Mouse (Mus musculus): Measurements from ENCODE around the gene Fam217b. TPM values are rescaled to one million over a fixed set of nuclear protein-coding genes. Genes with fewer than 3 reads are reported as not detected.

Gene Fam217b
- polyA plus RNA-seq, 1 experiment, result 11.4 TPM

DNA sequence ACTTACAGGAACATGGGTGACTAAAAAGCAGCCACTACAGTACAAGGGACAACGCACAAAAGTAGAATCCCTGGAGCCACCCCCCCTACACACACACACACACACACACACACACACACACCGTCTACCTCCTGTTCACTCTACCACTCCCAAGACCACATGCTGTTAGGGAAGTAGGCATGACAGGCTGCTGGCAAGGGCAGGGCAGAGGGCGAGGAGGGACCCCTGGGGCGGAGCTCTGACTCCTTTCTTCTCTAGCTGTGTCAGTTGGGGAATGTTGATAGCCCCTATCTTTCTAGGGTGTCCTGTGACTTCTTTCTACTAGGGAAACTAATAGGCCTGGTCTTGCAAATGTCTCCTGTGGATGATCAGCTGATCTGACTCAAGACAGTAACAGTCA lies 2.6 kb downstream of the Fam217b start:
- Histone ChIP-seq H3K4me1 (ENCODE audit: control insufficient read depth, insufficient read depth, low read length) (peaks cover 9% of the 10 kb centered on the region), H3K4me3 (ENCODE audit: insufficient read depth, low read length) (no peak overlapping the region), H3K27ac (ENCODE audit: insufficient read depth, low read length) (no peak overlapping the region)
- TF ChIP-seq CTCF (IDR thresholded peaks at IDR 0.05; ENCODE audit: borderline replicate concordance, insufficient read depth, low read length) (no peak), POLR2A (IDR thresholded peaks at IDR 0.05; ENCODE audit: low read depth, low read length) (no peak)

GRCm38 (mm10) chr2:178420576-178420975 lies 6.3 kb downstream of the Fam217b start:
- no peak overlapping the region for H3K27ac ChIP-seq (ENCODE audit: insufficient read depth, low read length)
- TF ChIP-seq POLR2A (IDR thresholded peaks at IDR 0.05; ENCODE audit: low read depth, low read length), result no peak
- no peak for TF ChIP-seq CTCF (IDR thresholded peaks at IDR 0.05; ENCODE audit: borderline replicate concordance, insufficient read depth, low read length)
- no peak overlapping the region for H3K4me3 ChIP-seq (ENCODE audit: insufficient read depth, low read length)
- H3K4me1 ChIP-seq (ENCODE audit: control insufficient read depth, insufficient read depth, low read length), result peaks cover 10% of the 10 kb centered on the region

DNA sequence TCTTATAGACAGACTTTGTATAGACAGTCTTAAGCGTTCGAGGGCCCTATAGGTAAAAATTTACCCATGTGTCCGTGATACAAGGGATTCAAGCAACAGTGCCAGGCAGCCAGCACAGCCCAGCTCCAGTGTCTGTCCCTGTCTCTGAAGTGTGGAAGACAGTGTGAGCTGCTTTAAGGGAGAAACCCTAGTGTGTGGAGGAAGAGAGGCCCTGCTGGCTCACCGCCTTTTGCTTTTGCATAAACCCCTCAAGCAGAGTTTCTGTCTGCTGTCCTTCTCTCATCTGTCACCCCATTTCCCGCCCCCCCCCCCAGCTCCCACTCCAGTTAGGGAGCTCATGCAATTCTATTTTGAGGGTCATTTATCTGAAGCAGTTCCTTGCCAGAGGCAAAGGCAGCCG lies 7.3 kb downstream of the Fam217b start:
- H3K4me3 ChIP-seq (ENCODE audit: insufficient read depth, low read length), result no peak overlapping the region
- peak overlapping the region; percentile 70 for H3K27ac ChIP-seq (ENCODE audit: insufficient read depth, low read length)
- no peak for TF ChIP-seq POLR2A (IDR thresholded peaks at IDR 0.05; ENCODE audit: low read depth, low read length)
- no peak for TF ChIP-seq CTCF (IDR thresholded peaks at IDR 0.05; ENCODE audit: borderline replicate concordance, insufficient read depth, low read length)
- peaks cover 10% of the 10 kb centered on the region for H3K4me1 ChIP-seq (ENCODE audit: control insufficient read depth, insufficient read depth, low read length)

GRCm38 (mm10) chr2:178422186-178422585 lies 7.9 kb downstream of the Fam217b start:
- Histone ChIP-seq H3K4me3 (ENCODE audit: insufficient read depth, low read length) (no peak overlapping the region), H3K27ac (ENCODE audit: insufficient read depth, low read length) (peak overlapping the region; percentile 70), H3K4me1 (ENCODE audit: control insufficient read depth, insufficient read depth, low read length) (peaks cover 10% of the 10 kb centered on the region)
- TF ChIP-seq POLR2A (IDR thresholded peaks at IDR 0.05; ENCODE audit: low read depth, low read length), result no peak
- no peak for TF ChIP-seq CTCF (IDR thresholded peaks at IDR 0.05; ENCODE audit: borderline replicate concordance, insufficient read depth, low read length)

DNA sequence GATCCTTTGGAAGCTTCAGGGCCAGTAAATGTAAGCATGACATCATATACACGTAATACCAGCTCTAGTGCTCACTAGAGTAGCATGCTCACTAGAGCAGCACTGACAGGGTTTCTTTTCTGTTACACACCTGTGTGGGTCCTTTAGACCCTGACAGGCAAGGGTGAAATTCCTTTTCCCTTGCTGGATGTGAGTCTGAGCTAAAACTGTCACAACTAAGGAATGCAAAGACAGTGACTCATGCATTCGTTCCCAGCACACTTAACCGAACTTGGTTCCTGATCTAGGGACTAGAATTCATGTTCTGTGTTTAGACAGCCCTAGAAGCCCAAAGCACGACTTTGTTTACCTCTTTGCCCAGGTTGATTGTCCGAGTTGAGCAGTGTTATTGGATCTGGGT lies 8.9 kb downstream of the Fam217b start:
- Histone ChIP-seq H3K4me1 (ENCODE audit: control insufficient read depth, insufficient read depth, low read length) (peaks cover 10% of the 10 kb centered on the region), H3K27ac (ENCODE audit: insufficient read depth, low read length) (peak overlapping the region; percentile 83), H3K4me3 (ENCODE audit: insufficient read depth, low read length) (no peak overlapping the region)
- TF ChIP-seq CTCF (IDR thresholded peaks at IDR 0.05; ENCODE audit: borderline replicate concordance, insufficient read depth, low read length), result no peak
- no peak for TF ChIP-seq POLR2A (IDR thresholded peaks at IDR 0.05; ENCODE audit: low read depth, low read length)

DNA sequence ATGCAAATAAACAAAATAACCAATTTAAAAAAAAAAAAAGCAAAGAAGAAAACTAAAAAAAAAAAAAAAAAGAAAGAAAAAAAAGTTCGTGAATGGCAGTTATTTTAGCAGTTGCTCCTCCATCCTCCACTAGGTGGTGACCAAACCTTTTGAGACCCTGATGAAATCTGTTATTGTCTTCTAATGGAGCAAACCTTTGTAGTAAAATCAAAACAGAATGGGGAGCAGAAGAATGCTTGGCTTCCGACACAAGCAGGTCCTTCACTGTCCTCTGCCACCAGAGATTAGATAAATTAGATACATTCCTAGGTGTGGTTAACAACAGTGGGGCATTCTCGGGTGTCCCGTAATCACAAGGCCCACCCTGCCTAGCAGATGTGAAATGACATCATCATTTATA lies 11.9 kb downstream of the Fam217b start:
- Histone ChIP-seq H3K4me3 (ENCODE audit: insufficient read depth, low read length) (no peak overlapping the region), H3K27ac (ENCODE audit: insufficient read depth, low read length) (no peak overlapping the region), H3K4me1 (ENCODE audit: control insufficient read depth, insufficient read depth, low read length) (peaks cover 10% of the 10 kb centered on the region)
- no peak for TF ChIP-seq POLR2A (IDR thresholded peaks at IDR 0.05; ENCODE audit: low read depth, low read length)
- TF ChIP-seq CTCF (IDR thresholded peaks at IDR 0.05; ENCODE audit: borderline replicate concordance, insufficient read depth, low read length), result no peak

GRCm38 (mm10) chr2:178427181-178427580 lies 12.9 kb downstream of the Fam217b start:
- H3K4me3 ChIP-seq (ENCODE audit: insufficient read depth, low read length), result no peak overlapping the region

DNA sequence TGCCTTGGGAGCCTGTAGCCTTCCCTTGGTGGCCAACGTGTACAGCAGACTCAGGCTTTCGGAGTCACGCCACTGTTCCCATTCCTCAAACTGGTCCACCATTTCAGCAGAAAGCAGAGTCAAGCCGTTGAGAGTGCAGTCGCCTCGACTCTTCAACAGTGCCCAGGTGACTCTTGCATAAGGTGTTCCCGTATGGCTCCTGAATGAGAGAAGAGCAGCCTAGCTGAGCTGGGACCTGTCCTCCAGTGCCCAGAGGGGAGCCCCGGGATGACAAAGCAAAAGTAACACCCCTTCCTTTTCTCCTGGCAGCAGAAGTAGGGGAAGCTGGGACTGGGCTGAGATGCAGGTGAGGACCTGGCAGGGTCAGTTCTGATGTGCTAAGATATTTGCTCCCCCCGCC lies 13.9 kb downstream of the Fam217b start:
- H3K4me1 ChIP-seq (ENCODE audit: control insufficient read depth, insufficient read depth, low read length), result peaks cover 4% of the 10 kb centered on the region
- H3K27ac ChIP-seq (ENCODE audit: insufficient read depth, low read length), result no peak overlapping the region
- H3K4me3 ChIP-seq (ENCODE audit: insufficient read depth, low read length), result no peak overlapping the region
- TF ChIP-seq CTCF (IDR thresholded peaks at IDR 0.05; ENCODE audit: borderline replicate concordance, insufficient read depth, low read length), result no peak

More at GRCm38 (mm10) chr2:178427181-178427580, 12.9 kb downstream of the Fam217b start:
- Histone ChIP-seq H3K27ac (ENCODE audit: insufficient read depth, low read length) (no peak overlapping the region), H3K4me1 (ENCODE audit: control insufficient read depth, insufficient read depth, low read length) (peaks cover 8% of the 10 kb centered on the region)
- TF ChIP-seq POLR2A (IDR thresholded peaks at IDR 0.05; ENCODE audit: low read depth, low read length) (no peak), CTCF (IDR thresholded peaks at IDR 0.05; ENCODE audit: borderline replicate concordance, insufficient read depth, low read length) (no peak)

- Histone ChIP-seq H3K4me1 (ENCODE audit: control insufficient read depth, insufficient read depth, low read length) (peaks cover 4% of the 10 kb centered on the region; the same call in 1 of the 2 replicates), H3K27ac (ENCODE audit: insufficient read depth, low read length) (no peak overlapping the region), H3K4me3 (ENCODE audit: insufficient read depth, low read length) (no peak overlapping the region)
- TF ChIP-seq POLR2A (IDR thresholded peaks at IDR 0.05; ENCODE audit: low read depth, low read length) (no peak), CTCF (IDR thresholded peaks at IDR 0.05; ENCODE audit: borderline replicate concordance, insufficient read depth, low read length) (no peak)
Measured at GRCm38 (mm10) chr2:178428676-178429075, 14.4 kb downstream of the Fam217b start.

DNA sequence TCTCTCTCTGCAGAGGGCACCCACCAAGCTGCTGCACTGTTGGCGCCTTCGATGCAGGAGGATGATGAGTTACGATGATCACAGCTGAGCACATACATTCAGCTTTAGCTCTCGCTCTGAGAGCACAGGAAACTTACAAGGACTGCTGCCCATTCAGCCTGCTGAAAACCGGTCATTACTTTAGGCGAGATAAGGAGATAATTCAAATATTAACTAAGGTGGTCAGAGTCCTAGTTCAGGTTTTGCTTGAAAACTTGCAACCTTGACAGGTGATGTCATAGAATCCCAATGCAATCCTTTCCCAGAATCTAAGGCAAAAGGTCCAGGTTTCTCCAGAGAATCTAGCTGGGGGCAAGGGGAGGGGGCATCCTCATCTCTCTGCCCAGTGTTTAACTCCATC lies 15.1 kb downstream of the Fam217b start:
- Histone ChIP-seq H3K4me3 (ENCODE audit: insufficient read depth, low read length) (no peak overlapping the region), H3K27ac (ENCODE audit: insufficient read depth, low read length) (no peak overlapping the region), H3K4me1 (ENCODE audit: control insufficient read depth, insufficient read depth, low read length) (peaks cover 5% of the 10 kb centered on the region; the same call in 1 of the 2 replicates)
- no peak for TF ChIP-seq CTCF (IDR thresholded peaks at IDR 0.05; ENCODE audit: borderline replicate concordance, insufficient read depth, low read length)
- no peak for TF ChIP-seq POLR2A (IDR thresholded peaks at IDR 0.05; ENCODE audit: low read depth, low read length)

GRCm38 (mm10) chr2:178430231-178430630 lies 15.9 kb downstream of the Fam217b start, which contains the start of gene Cdh26:
Cdh26 (plus strand) TSS chr2:178430531.
- Histone ChIP-seq H3K4me3 (ENCODE audit: insufficient read depth, low read length) (no peak within 1 kb of the TSS), H3K27ac (ENCODE audit: insufficient read depth, low read length) (no peak within 1 kb of the TSS), H3K4me1 (ENCODE audit: control insufficient read depth, insufficient read depth, low read length) (peaks cover 5% of the 10 kb centered on the region; the same call in 1 of the 2 replicates)
- TF ChIP-seq CTCF (IDR thresholded peaks at IDR 0.05; ENCODE audit: borderline replicate concordance, insufficient read depth, low read length), result no peak
- no peak for TF ChIP-seq POLR2A (IDR thresholded peaks at IDR 0.05; ENCODE audit: low read depth, low read length)
